Mouse (Mus musculus): Measurements from ENCODE around the gene Ska3.
"Not testable (repeated sequence)": the region's sequence is repeated elsewhere in the genome, so short reads cannot be mapped to it uniquely, and the experiment has no call there.

- TF ChIP-seq GATA1 (IDR thresholded peaks at IDR 0.05; ENCODE audit: borderline replicate concordance, low read length); FLI1 (IDR thresholded peaks at IDR 0.05; ENCODE audit: low read length): not testable (repeated sequence)
Measured at GRCm38 (mm10) chr14:57856037-57856436, 30.1 kb upstream of the Ska3 start.

All from megakaryocyte, embryonic 14.5 days (primary cell).